Mouse (Mus musculus): ENCODE measurements around the gene Mrpl53. TPM values are rescaled to one million over a fixed set of nuclear protein-coding genes. Genes with fewer than 3 reads are reported as not detected.

The Mrpl53 gene
- polyA plus RNA-seq, 1 experiment from 2014 or later = 134 TPM

DNA sequence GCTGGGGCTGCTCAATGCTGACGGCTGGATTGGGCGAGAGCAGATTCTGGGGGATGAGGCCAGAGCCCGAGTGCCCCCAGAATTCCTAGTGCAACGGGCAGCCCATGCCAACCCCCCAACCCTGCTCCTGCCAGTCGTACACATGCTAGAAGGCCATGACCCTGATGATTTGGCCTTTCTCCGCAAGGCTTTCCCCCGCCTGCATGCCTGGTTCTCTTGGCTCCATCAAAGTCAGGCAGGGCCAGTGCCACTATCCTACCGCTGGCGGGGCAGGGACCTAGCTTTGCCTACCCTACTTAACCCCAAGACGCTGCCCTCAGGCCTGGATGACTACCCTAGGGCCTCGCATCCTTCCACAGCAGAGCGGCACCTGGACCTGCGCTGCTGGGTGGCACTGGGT, 8.8 kb downstream of the Mrpl53 start:
- no peak overlapping the region for H3K4me3 ChIP-seq (replicated peaks)
- WGBS = 89% methylated on average over 13 of the region's 13 CpGs
- no peak overlapping the region for H3K4me2 ChIP-seq

GRCm38 (mm10) chr6:83118369-83118768, 9.5 kb downstream of the Mrpl53 start:
- no peak for ATAC-seq (replicated peaks; ENCODE audit: low FRiP score)
- Histone ChIP-seq H3K4me1 (peaks cover 73% of the 10 kb centered on the region), H3K4me3 (replicated peaks) (no peak overlapping the region), H3K27me3 (no peaks in the 10 kb centered on the region), H3K4me2 (no peak overlapping the region), H3K9me3 (replicated peaks) (no peaks in the 10 kb centered on the region), H3K27ac (peak overlapping the region; percentile 63), H3K9ac (no peak overlapping the region), H3K36me3 (peaks cover 32% of the 10 kb centered on the region)
- WGBS = 83% methylated on average over 11 of the region's 11 CpGs

More for the DNA sequence above, 8.8 kb downstream of the Mrpl53 start:
- H3K4me1 ChIP-seq = peaks cover 65% of the 10 kb centered on the region
- H3K27me3 ChIP-seq = no peaks in the 10 kb centered on the region
- H3K36me3 ChIP-seq = peaks cover 32% of the 10 kb centered on the region
- no peak overlapping the region for H3K27ac ChIP-seq
- ATAC-seq (replicated peaks; ENCODE audit: low FRiP score) = no peak
- no peaks in the 10 kb centered on the region for H3K9me3 ChIP-seq (replicated peaks)
- peak overlapping the region; percentile 34; the same call in 1 of the 2 replicates for H3K9ac ChIP-seq

- Histone ChIP-seq H3K27ac (peak overlapping the region; percentile 63), H3K9me3 (replicated peaks) (no peaks in the 10 kb centered on the region), H3K27me3 (no peaks in the 10 kb centered on the region), H3K4me2 (peak overlapping the region; percentile 97), H3K36me3 (peaks cover 32% of the 10 kb centered on the region), H3K4me3 (replicated peaks) (peak overlapping the region; percentile 82), H3K9ac (peak overlapping the region; percentile 81; the same call in 1 of the 2 replicates), H3K4me1 (peaks cover 80% of the 10 kb centered on the region)
- 75% methylated on average over 14 of the region's 14 CpGs for WGBS
- no peak for ATAC-seq (replicated peaks; ENCODE audit: low FRiP score)
Observed at GRCm38 (mm10) chr6:83118825-83119733, 10.2 kb downstream of the Mrpl53 start.

- Histone ChIP-seq H3K9me3 (replicated peaks) (no peaks in the 10 kb centered on the region), H3K27ac (peak overlapping the region; percentile 63), H3K9ac (peak overlapping the region; percentile 81), H3K36me3 (peaks cover 32% of the 10 kb centered on the region), H3K4me3 (replicated peaks) (peak overlapping the region; percentile 82), H3K27me3 (no peaks in the 10 kb centered on the region), H3K4me1 (peaks cover 80% of the 10 kb centered on the region), H3K4me2 (peak overlapping the region; percentile 97)
- ATAC-seq (replicated peaks; ENCODE audit: low FRiP score) = no peak
- 71% methylated on average over 7 of the region's 7 CpGs for WGBS
Observed at GRCm38 (mm10) chr6:83119734-83120051, 10.9 kb downstream of the Mrpl53 start.

GRCm38 (mm10) chr6:83120930-83121862, 12.4 kb downstream of the Mrpl53 start, which contains the start of gene Wbp1:
Gene Wbp1 (minus strand): TSS chr6:83121559.
- under 1% methylated on average over 38 of the region's 38 CpGs for WGBS
- H3K27ac ChIP-seq = peak within 1 kb of the TSS; percentile 97
- H3K36me3 ChIP-seq = peaks cover 32% of the 10 kb centered on the region
- H3K9me3 ChIP-seq (replicated peaks) = no peaks in the 10 kb centered on the region
- peaks cover 77% of the 10 kb centered on the region for H3K4me1 ChIP-seq
- H3K4me2 ChIP-seq = peak within 1 kb of the TSS; percentile 97
- H3K9ac ChIP-seq = peak within 1 kb of the TSS; percentile 81
- peak; percentile 94 for ATAC-seq (replicated peaks; ENCODE audit: low FRiP score)
- no peaks in the 10 kb centered on the region for H3K27me3 ChIP-seq
- H3K4me3 ChIP-seq (replicated peaks) = peak within 1 kb of the TSS; percentile 82

DNA sequence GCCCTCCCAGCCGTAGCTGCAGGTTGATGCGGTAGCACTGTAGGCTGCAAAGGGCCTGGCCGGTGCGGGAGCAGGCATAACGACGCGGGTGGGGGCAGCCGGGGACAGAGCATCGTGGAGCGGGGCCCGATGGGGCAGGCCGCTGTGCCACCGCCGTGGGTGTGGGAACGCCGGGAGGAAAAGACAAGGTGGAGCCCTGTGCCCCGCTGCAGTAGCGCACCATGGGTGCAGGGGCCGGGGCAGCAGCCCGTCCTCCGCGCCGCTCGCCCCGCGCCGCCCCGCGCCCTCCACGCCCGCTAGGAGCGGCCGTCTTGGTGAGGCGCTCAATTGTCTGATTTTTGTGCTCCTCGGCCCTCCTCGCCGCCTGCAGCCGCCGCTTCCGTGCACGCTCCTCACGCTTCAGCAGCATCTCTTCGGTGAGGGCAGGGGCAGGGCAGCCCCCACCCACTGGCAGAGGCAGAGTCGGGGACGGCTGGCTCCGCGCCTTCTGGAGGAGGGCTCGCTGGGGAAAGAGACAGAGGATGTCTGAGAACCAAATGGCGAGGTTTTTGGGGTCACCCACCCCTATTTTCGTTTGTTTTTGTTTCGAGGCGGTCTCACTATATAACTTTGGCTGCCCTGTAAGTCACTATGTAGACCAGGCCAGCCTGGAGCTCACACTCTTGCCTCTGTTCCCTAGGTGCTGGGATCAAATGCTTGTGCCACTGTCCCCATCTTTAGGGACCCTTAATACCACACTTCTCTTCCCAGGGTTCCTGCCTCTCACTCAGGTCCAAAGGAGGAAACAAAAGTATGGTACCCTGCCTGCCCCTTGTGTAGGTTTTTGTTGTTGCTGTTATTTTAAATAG, 13.2 kb downstream of the Mrpl53 start:
- Histone ChIP-seq H3K27me3 (no peaks in the 10 kb centered on the region), H3K4me2 (peak overlapping the region; percentile 97), H3K4me1 (peaks cover 68% of the 10 kb centered on the region), H3K9me3 (replicated peaks) (no peaks in the 10 kb centered on the region), H3K9ac (peak overlapping the region; percentile 80), H3K4me3 (replicated peaks) (peak overlapping the region; percentile 82), H3K36me3 (peaks cover 28% of the 10 kb centered on the region), H3K27ac (peak overlapping the region; percentile 97)
- no peak; the same call in 1 of the 2 replicates for ATAC-seq (replicated peaks; ENCODE audit: low FRiP score)
- 1% methylated on average over 39 of the region's 52 CpGs for WGBS

GRCm38 (mm10) chr6:83122961-83123360, 14.1 kb downstream of the Mrpl53 start:
- Histone ChIP-seq H3K36me3 (peaks cover 19% of the 10 kb centered on the region), H3K27ac (peak overlapping the region; percentile 97), H3K4me3 (replicated peaks) (peak overlapping the region; percentile 82), H3K27me3 (no peaks in the 10 kb centered on the region), H3K9ac (no peak overlapping the region), H3K4me2 (peak overlapping the region; percentile 97), H3K4me1 (peaks cover 59% of the 10 kb centered on the region), H3K9me3 (replicated peaks) (no peaks in the 10 kb centered on the region)
- no peak for ATAC-seq (replicated peaks; ENCODE audit: low FRiP score)
- WGBS = 70% methylated on average over 5 of the region's 5 CpGs

GRCm38 (mm10) chr6:83124851-83125312, 16.0 kb downstream of the Mrpl53 start:
- H3K27me3 ChIP-seq = no peaks in the 10 kb centered on the region
- H3K4me1 ChIP-seq = peaks cover 40% of the 10 kb centered on the region
- H3K36me3 ChIP-seq = no peaks in the 10 kb centered on the region; the same call in 1 of the 2 replicates
- ATAC-seq (replicated peaks; ENCODE audit: low FRiP score) = peak; percentile 16
- under 1% methylated on average over 30 of the region's 30 CpGs for WGBS
- H3K4me2 ChIP-seq = peak overlapping the region; percentile 85
- no peaks in the 10 kb centered on the region for H3K9me3 ChIP-seq (replicated peaks)
- H3K27ac ChIP-seq = peak overlapping the region; percentile 72
- H3K4me3 ChIP-seq (replicated peaks) = peak overlapping the region; percentile 74
- peak overlapping the region; percentile 72 for H3K9ac ChIP-seq

DNA sequence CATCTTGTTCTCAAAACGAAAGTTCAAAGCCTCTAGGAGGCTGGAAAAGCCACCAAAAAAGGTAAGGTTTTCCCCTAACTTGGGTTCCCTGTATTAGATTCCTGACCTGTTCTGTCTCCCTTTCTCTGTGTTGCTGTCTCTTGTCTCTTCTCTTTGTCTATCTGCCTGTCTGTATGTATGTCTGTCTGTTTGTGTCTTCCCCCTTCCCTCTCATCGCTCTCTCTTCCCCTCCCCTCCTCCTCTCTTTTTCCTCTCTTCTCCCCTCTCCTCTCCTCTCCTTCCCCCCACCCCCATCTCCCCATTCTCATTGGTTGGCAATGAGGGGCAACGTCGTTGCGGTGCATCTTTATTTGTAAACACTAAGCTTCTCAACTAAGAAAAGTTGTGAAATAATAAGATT, 16.5 kb downstream of the Mrpl53 start, which contains the start of gene Ino80b:
Gene Ino80b (minus strand): TSS at position 101 of the 400 bp plus-strand sequence.
- H3K9me3 ChIP-seq (replicated peaks) = no peaks in the 10 kb centered on the region
- no peaks in the 10 kb centered on the region; the same call in 1 of the 2 replicates for H3K36me3 ChIP-seq
- no peaks in the 10 kb centered on the region for H3K27me3 ChIP-seq
- peak within 1 kb of the TSS; percentile 72 for H3K9ac ChIP-seq
- 31% methylated on average over 5 of the region's 5 CpGs for WGBS
- peak within 1 kb of the TSS; percentile 72 for H3K27ac ChIP-seq
- peak within 1 kb of the TSS; percentile 74 for H3K4me3 ChIP-seq (replicated peaks)
- ATAC-seq (replicated peaks; ENCODE audit: low FRiP score) = no peak
- peaks cover 35% of the 10 kb centered on the region for H3K4me1 ChIP-seq
- peak within 1 kb of the TSS; percentile 85 for H3K4me2 ChIP-seq

DNA sequence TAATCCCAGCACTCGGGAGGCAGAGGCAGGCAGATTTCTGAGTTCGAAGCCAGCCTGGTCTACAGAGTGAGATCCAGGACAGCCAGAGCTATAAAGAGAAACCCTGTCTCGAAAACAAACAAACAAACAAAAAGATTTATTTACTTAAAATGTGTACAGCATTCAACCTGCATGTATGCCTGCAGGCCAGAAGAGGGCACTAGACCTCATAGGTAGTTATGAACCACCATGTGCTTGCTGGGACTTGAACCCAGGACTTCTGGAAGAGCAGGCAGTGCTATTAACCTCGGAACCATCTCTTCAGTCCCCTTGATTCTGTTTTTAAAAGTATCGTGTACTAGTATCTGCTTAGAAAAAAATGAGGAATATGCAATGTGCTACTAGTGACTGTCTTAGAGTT, 18.6 kb downstream of the Mrpl53 start:
- Histone ChIP-seq H3K9ac (no peak overlapping the region), H3K9me3 (replicated peaks) (no peaks in the 10 kb centered on the region), H3K27me3 (no peaks in the 10 kb centered on the region), H3K4me1 (peaks cover 36% of the 10 kb centered on the region), H3K4me2 (no peak overlapping the region), H3K36me3 (no peaks in the 10 kb centered on the region; the same call in 1 of the 2 replicates), H3K27ac (no peak overlapping the region), H3K4me3 (replicated peaks) (no peak overlapping the region)
- no peak for ATAC-seq (replicated peaks; ENCODE audit: low FRiP score)
- 94% methylated on average over 5 of the region's 5 CpGs for WGBS

All from kidney, embryonic 15.5 days (tissue).